Mouse (Mus musculus): ENCODE results near the gene Samd13.

Samd13 gene

DNA sequence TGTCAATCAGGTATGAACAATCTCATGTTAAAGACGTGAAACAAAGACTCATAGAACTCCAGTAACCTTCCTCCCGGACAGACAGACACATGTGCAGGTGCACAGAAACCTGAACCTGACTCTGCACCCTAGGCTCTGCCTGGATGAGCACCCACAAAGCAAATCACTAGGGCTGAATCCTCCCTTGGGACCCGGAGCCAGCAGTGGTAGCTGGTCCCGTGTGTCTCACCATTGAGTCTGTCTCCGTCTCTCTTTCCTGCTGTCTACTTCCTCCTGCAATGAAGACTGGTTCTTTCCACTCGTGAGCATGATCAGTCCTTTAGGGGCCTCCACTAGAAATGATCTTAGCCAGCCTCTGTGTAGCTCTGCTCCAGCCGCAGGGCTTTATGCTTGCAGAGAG, 23.5 kb downstream of the Samd13 start:
- DNase-seq (ENCODE audit: low spot score) = no peak

- no peak for DNase-seq (ENCODE audit: low spot score)
Measured at GRCm38 (mm10) chr3:146661001-146661400, 24.4 kb downstream of the Samd13 start.

DNA sequence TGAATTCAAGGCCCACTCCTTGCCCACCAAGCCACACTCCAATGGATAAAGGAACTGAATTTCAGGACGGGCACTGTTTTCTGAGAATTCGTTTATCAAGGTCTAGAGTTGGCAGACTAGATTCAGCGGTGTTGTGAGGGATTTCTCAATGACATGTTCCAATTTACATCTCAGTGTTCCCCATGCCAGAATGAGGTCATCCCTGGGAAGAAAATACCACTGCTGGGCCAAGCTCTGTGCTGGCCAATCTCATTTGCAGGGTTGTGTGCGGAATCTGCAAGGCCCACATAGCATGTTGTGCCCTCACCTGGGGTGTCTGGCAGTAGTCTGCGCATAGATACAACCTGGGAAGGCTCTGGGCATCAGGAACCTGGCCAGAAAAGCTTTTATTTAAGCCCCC, 26.1 kb downstream of the Samd13 start:
- DNase-seq (ENCODE audit: low spot score) = no peak

DNA sequence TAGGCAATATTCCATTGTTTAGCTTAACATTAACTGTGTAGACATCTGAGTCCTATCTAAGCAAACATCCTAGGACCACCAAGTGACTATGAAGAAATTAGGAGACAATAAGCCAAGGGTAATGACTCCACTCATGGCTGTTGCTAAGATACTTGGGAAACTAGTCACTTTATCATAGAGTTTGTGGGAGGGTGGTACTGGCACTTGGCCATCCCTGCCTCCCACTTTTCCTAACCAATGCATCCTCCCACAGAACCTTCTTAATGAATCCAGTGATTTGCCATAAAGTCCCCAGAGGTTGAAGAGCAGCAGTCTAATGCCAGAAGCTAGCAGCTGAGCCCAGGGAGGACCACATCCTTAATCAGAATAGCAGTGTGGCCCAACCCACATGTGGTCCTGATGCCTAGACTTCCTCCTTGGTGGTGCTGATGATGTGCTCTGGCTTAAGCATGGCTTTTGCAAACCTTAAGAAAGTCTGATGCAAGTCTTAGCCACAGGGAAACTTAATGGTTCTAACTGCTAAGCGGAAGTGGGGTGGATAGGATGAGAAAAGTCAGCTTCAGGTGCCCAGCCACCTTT, 27.2 kb downstream of the Samd13 start:
- no peak for DNase-seq (ENCODE audit: low spot score)

DNA sequence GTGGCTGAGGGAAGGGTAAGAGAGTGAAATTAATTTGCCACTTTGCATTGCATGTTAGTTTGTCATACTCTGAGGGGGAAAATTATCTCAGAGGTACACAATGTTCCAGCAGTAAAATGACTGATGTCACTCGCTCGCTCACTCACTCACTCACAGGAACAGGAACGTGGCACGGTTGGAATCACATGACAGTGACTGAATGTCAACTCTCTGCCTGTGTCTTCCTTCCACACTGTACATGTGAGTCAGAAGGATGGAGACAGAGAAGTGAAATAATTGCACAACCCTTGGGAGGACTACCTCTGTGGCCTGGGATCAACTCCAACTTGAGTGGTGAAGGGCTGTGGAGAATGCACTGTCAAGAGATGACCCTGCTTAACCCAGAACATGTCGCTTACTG, 28.0 kb downstream of the Samd13 start:
- no peak for DNase-seq (ENCODE audit: low spot score)

- no peak for DNase-seq (ENCODE audit: low spot score)
Measured at GRCm38 (mm10) chr3:146655111-146655577, 30.2 kb downstream of the Samd13 start.

DNA sequence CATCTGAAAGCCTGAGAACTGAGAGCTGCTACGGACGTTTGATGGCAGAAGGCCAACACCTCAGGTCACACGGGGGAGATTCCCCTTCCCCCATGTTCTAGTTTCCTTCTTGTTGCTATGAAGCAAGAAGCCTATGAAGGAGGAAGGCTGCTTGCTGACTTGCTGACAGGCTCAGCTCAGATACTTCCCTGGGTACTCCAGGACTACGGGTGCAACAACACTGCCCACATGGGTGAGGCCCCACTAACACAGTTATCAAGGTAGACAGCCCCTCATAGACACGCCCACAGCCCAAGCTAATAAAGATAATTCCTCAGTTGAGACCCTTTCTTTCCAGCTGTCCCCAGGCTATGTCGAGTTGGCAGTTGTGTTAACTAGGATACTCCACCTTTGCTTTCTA, 31.7 kb downstream of the Samd13 start:
- no peak for DNase-seq (ENCODE audit: low spot score)

DNA sequence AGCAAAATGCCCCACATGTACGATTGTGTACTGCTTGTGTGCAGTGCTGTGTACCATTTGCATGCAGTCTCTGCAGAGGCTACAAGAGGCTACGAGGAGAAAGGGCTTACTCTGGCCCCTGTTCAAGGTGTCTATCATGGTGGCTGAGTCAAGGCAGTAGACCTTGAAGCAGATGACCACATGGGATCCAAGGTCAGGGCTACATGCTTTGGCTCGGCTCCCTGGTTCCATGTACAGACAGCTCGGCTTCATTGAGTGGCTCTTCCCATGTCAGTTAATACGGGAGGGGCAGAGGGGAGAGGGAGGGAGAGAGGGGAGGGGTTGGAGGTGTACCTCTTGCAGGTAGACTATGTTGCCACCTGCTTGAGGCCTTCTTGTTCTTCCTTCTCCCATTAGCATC, 33.0 kb downstream of the Samd13 start:
- no peak for DNase-seq (ENCODE audit: low spot score)

- no peak for DNase-seq (ENCODE audit: low spot score)
Measured at GRCm38 (mm10) chr3:146651217-146651616, 34.2 kb downstream of the Samd13 start, which contains the start of gene 4930503B20Rik. Gene 4930503B20Rik, minus strand, starts transcription at chr3:146651317.

DNA sequence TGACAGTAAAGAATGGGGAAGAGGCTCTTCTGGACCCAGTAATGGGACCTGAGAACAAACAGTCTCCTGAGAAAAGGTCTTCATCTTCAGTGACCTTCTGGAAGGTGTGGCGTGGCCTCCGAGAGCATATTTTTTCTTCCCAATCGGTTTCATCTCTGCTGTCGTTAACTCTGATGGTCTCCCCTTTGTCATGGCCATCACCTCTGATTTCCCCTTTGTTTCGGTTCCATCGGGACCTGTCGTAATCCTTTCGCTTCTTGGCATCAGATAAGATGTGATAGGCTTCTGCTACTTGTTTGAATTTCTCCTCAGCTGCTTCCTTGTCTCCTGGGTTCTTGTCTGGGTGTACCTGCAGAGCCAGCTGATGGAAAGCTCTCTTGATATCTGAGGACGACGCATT, 34.7 kb downstream of the Samd13 start:
- no peak for DNase-seq (ENCODE audit: low spot score)

GRCm38 (mm10) chr3:146649311-146649894, 36.0 kb downstream of the Samd13 start:
- DNase-seq (ENCODE audit: low spot score) = no peak

DNA sequence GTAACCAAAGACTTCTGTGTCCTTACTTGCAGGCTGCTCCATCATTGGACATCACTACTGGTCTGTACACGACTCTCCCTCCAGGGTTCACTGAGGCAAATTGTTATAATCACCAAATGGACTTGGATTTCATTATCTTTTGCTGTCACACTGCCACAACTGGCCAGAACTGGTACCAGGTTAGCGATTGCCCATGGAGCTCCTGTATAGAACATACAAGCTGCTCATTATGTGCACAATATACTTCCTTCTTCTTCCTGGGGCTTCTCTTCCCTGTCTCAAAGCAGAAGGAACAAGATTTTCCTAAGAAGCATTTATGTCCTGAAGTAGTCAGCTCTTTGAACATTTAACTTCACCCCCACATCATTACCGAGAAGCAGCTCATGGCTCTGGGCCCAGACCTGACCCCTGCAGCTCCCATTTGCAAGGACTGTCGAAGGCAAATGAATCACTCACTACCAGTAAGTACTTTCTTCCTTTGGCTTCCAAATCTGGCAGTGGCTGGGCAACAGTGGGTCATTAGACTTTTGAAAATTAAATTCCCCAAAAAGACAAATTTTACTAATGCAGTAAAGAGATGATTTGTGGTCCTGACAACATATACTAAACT, 43.5 kb downstream of the Samd13 start:
- DNase-seq (ENCODE audit: low spot score) = no peak

DNA sequence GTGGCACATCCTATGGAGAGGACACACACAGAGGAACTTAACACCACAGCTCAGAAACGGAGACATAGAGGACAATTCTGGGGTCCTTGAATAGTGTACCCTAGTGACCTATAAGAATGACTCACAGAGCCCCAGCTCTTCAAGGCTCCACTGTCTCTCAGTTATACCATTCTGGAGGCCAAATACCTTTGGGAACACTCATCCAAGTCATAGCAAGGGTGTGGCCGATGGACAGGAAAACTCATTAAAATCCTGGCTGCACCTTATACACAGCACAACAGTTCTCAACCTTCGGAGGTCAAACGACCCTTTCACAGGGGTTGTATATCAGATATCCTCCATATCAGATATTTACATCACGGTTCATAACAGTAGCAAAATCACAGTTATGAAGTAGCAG, 52.9 kb downstream of the Samd13 start:
- no peak for DNase-seq (ENCODE audit: low spot score)

GRCm38 (mm10) chr3:146628227-146628982, 57.0 kb downstream of the Samd13 start:
- no peak for DNase-seq (ENCODE audit: low spot score)

DNA sequence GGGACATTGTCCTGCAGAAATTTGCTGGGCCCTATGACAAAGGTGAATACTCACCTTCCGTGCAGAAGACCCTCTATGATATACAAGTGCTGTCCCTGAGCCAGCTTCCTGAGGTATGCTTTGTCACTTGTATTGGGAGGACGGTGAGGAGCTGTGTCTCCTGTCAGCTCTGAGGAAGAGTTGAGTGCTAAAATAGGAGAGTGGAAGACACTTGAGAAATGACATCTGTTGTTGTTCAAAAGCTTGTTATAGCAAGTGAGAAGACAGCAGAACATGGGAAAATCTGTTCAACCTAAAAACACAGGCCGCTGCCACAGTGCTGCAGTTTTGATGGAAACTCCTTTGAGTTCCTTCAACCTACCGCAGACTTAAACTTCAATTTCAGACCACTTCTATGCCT, 59.6 kb downstream of the Samd13 start:
- no peak for DNase-seq (ENCODE audit: low spot score)

DNA sequence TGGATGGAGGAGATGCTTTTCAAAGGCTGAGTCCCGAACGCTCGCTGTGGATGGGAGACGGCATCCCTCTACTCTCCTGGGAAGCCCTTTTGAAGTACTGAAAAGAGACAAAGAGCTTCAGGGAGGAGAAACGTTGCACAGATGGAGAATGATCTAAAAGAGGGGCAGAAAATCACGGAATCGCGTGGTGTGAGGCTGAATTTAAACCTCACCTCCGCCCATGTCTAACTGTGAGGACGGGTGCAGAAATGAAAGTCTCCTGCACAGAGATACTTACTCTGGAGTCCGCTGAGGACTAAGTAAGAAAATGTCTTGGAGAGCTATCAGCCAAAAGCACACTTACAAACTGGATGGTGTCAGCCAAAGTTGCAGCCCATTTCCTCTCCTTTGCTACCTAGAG, 63.4 kb downstream of the Samd13 start:
- no peak for DNase-seq (ENCODE audit: low spot score)

GRCm38 (mm10) chr3:146620555-146621249, 64.7 kb downstream of the Samd13 start:
- no peak for DNase-seq (ENCODE audit: low spot score)

GRCm38 (mm10) chr3:146620101-146620500, 65.3 kb downstream of the Samd13 start:
- no peak for DNase-seq (ENCODE audit: low spot score)

DNA sequence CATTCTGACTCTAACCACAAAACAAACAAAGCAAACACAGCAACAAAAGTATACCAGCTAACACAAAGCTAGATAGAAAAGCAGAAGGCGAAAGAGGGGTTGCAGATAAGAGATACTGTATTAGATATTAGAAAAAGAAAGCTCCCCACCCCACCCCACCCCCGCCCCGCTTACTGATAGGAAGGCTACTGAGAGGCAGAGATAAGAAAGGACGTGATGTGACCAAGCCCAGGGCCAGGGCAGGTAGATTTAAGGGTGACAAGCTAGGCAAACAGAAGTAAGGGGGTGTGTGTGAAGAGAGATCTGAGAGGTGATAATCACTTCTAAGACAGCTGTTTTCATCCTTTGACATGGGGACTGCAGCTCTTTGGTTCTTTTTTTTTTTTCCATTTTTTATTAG, 67.0 kb downstream of the Samd13 start:
- no peak for DNase-seq (ENCODE audit: low spot score)

DNA sequence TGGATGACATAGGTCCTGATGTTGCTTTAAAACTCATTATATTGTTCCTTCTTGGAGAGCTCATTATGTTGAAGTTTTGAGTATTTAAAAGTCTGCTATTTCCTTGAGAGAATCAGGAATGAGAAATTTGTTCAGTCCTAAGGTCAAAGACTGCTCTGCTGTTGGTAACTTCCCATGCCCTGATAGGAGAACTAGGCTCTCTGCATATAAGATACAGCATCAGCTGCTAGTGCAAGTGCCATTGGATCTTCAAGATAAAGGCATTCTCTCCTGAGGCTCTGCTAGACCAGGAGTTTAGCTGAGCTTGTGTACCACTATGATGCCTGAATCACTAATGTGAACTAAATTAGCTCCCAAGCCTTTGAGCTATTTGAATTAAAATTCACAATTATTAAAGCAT, 67.4 kb downstream of the Samd13 start:
- DNase-seq (ENCODE audit: low spot score) = no peak

DNA sequence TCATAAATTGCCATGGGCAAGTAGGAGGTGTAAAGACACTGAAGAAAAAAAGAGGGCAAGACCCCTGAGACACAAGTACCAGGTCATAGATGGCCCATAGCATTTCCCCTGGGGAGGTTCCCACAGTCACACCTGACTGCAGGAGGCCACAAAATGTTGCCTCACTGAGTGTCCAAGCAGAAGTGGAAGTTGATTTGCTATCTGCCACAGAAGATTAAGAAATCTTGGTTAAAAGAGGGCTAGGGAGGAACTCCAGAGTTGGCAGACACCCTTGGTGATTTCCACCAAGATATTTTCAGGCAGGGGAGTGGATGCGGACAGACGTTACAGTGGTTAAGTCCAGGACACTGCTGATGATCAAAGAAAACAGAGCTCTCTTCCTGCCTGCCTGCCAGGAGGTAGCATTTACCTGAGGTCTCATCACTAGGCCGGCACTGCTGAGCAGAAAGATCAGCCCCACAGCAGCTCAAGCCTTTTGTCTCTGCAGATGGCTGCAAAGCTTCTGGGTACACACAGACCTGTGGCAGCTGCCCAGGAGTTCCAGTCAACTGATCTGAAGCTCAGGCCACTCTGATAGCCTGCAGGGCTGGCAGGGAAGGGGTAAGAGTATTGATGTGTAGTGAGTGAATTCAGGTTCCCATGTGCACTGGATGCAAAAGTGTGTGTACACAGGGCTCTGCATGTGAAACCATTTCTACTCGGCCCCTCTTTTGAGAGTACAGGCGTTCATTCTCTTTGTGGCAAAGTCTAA, 68.7 kb downstream of the Samd13 start:
- no peak for DNase-seq (ENCODE audit: low spot score)

GRCm38 (mm10) chr3:146615496-146615895, 69.9 kb downstream of the Samd13 start, which contains the start of gene Dnase2b:
Gene Dnase2b, minus strand, starts transcription at chr3:146615596.
- DNase-seq (ENCODE audit: low spot score) = no peak
